Mouse (Mus musculus) cerebellum, postnatal 14 days (tissue): ENCODE data around the gene Gm39653.
"Not testable (repeated sequence)": the region's sequence is repeated elsewhere in the genome, so short reads cannot be mapped to it uniquely, and the experiment has no call there.

Source experiments
- DNase-seq, 2 experiments: peaks; one replicate each; pipeline ENCODE4 v3.0.0; 2021; ENCODE audit warnings: mixed read lengths in 2 of 2

Gm39653 gene

GRCm38 (mm10) chr1:63615668-63616067, at the start of gene Gm39653:
Gene Gm39653, plus strand, starts transcription at chr1:63615968.
- no peak for DNase-seq

- peak; percentile 66 to 71 for DNase-seq
Measured at GRCm38 (mm10) chr1:63566501-63566900, 49.3 kb upstream of the Gm39653 start.

DNA sequence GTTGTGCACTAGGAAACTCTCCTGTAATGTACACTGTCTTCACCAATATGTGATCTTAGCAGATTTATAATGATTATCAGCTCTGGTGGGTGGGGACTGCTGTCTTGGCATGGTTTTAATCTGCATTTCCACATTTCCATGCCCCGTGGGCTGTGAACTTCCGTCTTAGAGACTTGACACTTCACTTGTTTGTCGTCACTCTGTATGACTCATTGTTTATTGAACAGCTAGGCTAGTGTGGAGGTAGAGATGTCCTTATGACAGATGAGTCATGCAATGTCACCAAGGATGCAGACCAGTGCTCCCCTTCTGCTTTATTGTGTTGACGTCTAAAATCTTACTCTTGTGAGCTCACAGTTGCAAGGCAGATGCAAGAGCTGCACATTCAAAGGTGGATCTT, 48.7 kb upstream of the Gm39653 start:
- no peak for DNase-seq

DNA sequence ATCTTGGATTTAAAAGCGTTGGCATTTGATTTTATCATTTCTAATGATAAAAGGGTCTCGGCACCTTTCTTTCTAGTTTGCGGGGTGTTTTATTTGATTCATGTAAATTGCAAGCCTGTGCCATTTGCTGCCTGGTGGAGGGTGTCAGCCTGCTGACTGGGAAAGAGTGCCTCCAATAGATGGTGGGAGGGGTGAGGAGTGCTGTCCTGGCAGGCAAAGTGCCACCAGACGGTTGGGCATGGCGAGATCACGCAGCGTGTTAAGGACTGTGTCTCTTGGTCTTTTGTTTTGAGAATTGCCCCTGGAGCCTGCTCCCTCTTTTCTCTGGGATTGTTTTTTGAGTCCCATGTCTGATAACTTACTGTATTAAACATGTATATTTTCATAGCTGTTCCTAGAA, 43.5 kb upstream of the Gm39653 start:
- DNase-seq, result peak; percentile 87 to 89

DNA sequence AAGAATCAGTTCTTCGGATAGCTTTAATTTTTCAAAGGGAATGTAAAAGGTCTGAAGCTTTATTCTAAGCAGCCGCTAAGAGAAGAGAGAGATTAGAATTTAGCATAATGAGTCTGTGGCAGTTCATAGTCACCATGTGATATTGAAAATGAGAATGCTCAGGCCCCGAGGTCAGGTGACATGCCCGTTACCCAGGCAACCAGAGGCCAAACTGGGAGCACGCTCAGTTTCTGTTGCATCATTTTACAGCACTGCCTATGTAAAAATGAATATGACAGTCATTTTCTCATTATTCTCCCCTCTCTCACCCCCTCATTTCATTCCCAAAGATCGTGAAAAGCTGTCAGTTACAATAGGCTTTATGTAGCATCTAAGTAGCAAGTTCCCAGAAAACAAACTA, 42.3 kb upstream of the Gm39653 start:
- peak; percentile 26 to 39 for DNase-seq

GRCm38 (mm10) chr1:63573864-63574611, 41.7 kb upstream of the Gm39653 start:
- DNase-seq, result no peak

DNA sequence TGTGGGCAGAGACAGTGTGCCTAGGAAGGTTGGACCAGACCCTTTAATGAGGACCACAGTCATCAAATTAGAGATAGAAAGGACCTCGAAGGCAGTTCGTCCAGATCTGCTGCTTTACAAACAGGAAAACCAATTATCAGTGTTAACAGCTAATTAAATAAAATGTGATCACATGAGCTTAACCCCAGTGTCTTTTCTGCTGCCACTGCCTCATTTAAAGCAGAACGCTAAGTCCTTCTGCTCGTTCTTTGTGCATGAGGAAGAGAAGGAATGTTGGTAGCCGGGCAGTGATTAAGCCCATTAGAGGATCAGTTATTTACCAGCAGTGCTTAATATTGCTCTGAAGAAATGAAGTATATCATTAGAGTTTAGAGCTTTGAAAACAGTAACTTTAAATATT, 39.0 kb upstream of the Gm39653 start:
- DNase-seq, result no peak

GRCm38 (mm10) chr1:63579153-63579552, 36.6 kb upstream of the Gm39653 start:
- DNase-seq, result no peak

DNA sequence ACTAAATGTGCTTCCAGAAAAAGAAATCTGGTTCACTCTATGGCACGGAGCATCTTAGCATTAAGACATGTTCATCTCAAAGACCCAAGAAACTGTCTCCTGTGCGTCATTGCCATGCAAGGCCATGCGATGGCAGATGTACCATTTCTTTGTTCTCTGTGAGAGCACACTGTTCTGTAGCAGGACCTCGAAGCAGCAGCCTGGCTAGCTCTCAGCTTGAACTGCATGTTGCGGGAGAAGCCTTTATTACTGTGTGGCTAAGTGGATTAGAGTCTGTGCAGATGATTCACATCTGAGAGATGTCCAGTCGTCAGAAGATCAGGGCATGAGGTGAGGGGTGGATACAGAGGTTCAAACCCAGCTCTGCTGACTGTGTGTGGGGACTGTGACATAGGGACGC, 28.9 kb upstream of the Gm39653 start:
- DNase-seq, result no peak

- no peak for DNase-seq
Measured at GRCm38 (mm10) chr1:63603870-63604500, 11.8 kb upstream of the Gm39653 start.

GRCm38 (mm10) chr1:63609613-63610012, 6.2 kb upstream of the Gm39653 start:
- DNase-seq, result no peak

DNA sequence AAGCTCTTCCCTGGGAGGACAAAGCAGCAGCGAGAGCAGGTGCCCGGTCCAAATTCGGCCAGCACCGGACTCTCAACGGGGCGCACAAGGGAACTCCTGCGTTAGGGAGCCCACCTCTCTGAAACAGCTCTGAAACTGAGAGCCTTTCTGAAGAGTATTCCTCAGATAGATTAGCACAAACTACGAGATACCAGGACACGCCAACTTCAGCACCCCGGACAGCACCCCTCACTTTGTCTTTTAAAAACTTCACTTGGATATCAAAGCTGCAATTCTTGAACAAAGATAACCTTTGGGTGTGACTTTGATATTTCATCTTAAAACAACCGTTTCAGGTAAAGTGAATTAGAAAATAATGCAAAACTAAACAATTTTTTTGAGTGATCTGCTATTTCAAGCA, 1.2 kb upstream of the Gm39653 start:
- peak in 1 of 2 experiments; percentile 4 for DNase-seq

DNA sequence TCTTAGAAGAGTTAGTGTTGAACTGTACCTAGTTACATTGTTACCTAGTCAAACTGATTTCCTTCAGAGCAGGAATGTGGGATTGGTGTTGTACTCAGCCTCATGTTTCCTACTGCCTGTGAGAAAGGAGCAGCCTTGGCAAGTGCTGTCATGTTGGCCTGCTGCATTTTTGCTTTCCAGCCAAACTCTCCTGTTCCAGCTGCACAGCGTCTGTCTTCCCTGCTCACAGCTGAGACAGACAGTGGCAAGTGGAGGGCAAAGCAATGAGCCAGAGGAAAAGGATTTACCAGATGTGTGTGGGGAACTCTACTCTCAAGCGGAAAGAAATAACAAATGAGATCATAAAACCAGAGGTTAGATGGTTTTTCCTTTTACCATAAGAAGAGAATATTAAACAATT, 12.4 kb downstream of the Gm39653 start:
- peak; percentile 7 to 13 for DNase-seq

DNA sequence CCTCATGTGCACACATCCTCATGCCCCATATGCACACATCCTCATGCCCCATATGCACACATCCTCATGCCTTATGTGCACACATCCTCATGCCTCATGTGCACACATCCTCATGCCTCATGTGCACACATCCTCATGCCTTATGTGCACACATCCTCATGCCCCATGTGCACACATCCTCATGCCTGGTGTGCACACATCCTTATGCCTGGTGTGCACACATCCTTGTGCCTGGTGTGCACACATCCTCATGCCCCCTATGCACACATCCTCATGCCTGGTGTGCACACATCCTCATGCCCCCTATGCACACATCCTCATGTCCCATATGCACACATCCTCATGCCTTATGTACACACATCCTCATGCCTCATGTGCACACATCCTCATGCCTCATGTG, 14.6 kb downstream of the Gm39653 start:
- DNase-seq, result not testable (repeated sequence)

GRCm38 (mm10) chr1:63639921-63640320, 24.2 kb downstream of the Gm39653 start:
- DNase-seq, result no peak

- peak; percentile 78 to 80 for DNase-seq
Measured at GRCm38 (mm10) chr1:63658016-63658415, 42.2 kb downstream of the Gm39653 start.

GRCm38 (mm10) chr1:63659591-63659990, 43.8 kb downstream of the Gm39653 start:
- peak; percentile 58 to 66 for DNase-seq

DNA sequence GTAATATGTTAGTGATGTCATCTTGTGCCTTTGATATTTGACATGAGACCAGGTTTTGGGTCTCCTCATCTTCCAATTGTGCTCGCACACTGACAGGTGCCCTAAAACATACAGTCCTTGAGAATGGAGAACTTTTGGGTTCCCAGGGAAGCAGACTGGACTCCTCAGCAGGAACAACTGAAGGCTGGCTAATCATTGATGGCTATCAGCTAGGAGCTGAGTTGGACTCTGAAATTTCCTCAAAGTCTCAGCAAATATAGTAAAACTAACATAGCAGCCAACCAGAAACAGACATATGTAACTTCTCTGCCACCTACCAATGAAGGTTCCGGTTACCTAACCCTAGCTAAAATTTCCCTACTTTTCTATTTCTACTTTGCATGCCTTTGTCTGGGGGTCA, 50.3 kb downstream of the Gm39653 start:
- DNase-seq, result no peak

GRCm38 (mm10) chr1:63667201-63667948, 51.6 kb downstream of the Gm39653 start:
- DNase-seq, result peak; percentile 12 to 24

GRCm38 (mm10) chr1:63667949-63668851, 52.4 kb downstream of the Gm39653 start:
- peak; percentile 19 to 21 for DNase-seq

- peak; percentile 30 to 53 for DNase-seq
Measured at GRCm38 (mm10) chr1:63668852-63669160, 53.0 kb downstream of the Gm39653 start.
